Mouse (Mus musculus) heart, adult 2 months (tissue): ENCODE results near the gene Rab4b.

Experiments used
- CTCF ChIP-seq: fragments of 200-600 bp; IDR thresholded peaks from 2 replicates; pipeline ENCODE4 v1.8.1; 2022; ENCODE audit warnings: antibody characterized with exemption, mild to moderate bottlenecking, moderate library complexity
- EP300 ChIP-seq: fragments of 200-500 bp; IDR thresholded peaks from 2 replicates; pipeline ENCODE4 v1.6.1; 2011; ENCODE audit warnings: low read depth, low read length, control low read depth; ENCODE audit not compliant: insufficient read depth
- POLR2A ChIP-seq: fragments of 200-500 bp; IDR thresholded peaks from 2 replicates; pipeline ENCODE4 v1.6.1; 2011; ENCODE audit warnings: mild to moderate bottlenecking, low read depth, low read length, control low read depth; ENCODE audit not compliant: insufficient read depth

GRCm38 (mm10) chr7:27197634-27198033 is 18.9 kb upstream of the Rab4b start:
- TF ChIP-seq CTCF (no peak), EP300 (no peak), POLR2A (no peak)
